Mouse (Mus musculus): ENCODE results near the gene Nsrp1. TPM values are rescaled to one million over a fixed set of nuclear protein-coding genes. Genes with fewer than 3 reads are reported as not detected.
A peak's percentile ranks its signal among the peaks of the same experiment; 100 is the strongest.

Nsrp1 gene
- polyA plus RNA-seq, 1 experiment from 2014 or later: 66.0 TPM

- Histone ChIP-seq H3K4me1 (peaks cover 13% of the 10 kb centered on the region), H3K9me3 (no peaks in the 10 kb centered on the region), H3K4me2 (replicated peaks) (no peak overlapping the region), H3K36me3 (no peaks in the 10 kb centered on the region), H3K27ac (no peak overlapping the region), H3K9ac (no peak overlapping the region), H3K4me3 (no peak overlapping the region), H3K27me3 (replicated peaks) (peaks cover 58% of the 10 kb centered on the region)
- WGBS: 69% methylated on average over 5 of the region's 5 CpGs
- ATAC-seq (ENCODE audit: low FRiP score, low read depth): no peak
Measured at GRCm38 (mm10) chr11:77000741-77001140, 77.5 kb downstream of the Nsrp1 start.

- Histone ChIP-seq H3K27ac (no peak overlapping the region), H3K4me3 (peak overlapping the region; percentile 34), H3K27me3 (replicated peaks) (peaks cover 63% of the 10 kb centered on the region), H3K9me3 (no peaks in the 10 kb centered on the region), H3K9ac (no peak overlapping the region), H3K36me3 (no peaks in the 10 kb centered on the region), H3K4me1 (peaks cover 13% of the 10 kb centered on the region), H3K4me2 (replicated peaks) (peak overlapping the region; percentile 79)
- ATAC-seq (ENCODE audit: low FRiP score, low read depth): no peak
- WGBS: 6% methylated on average over 24 of the region's 24 CpGs
Measured at GRCm38 (mm10) chr11:76998705-76999226, 79.5 kb downstream of the Nsrp1 start.

DNA sequence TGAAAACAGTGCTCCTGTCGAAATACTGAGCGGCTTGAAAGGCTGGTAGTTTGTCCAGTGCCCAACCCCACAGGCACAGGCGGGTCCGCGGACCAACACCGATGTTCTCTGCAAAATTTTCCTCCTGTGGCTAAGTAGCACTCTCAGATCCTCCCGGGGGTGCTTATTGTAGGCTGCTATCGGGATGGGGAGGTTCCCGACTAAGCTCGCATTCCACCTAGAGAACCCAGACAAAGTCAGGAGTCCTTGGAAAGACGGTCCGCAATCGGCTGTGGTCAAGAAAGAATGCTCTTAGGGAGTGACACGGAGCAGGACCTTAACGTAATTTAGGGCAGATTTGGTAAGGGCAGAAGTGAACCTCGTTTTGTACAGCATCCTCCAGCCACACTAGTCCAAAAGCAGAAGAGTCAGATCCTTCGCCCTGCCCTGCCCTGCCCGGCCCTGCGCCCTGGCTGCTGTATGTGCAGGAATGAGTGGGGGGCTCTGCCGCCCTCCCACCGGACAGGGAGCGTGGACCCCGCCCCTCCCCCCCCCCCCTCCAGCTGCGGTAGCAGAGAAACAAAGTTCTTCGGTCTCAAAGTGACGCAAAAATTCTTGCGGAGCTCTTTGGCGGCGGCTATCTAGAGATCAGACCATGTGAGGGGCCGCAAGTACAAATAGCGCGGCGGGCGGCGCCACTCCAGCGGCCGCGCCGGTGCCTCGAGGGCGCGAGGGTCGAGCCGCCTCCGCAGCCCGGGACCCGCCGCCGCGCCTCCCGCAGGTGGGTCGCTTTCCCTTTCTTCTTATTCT is 80.1 kb downstream of the Nsrp1 start, which contains the start of gene Slc6a4:
TSS of gene Slc6a4 (plus strand) at position 688 of the 789 bp plus-strand sequence.
- H3K36me3 ChIP-seq: no peaks in the 10 kb centered on the region
- H3K9me3 ChIP-seq: no peaks in the 10 kb centered on the region
- H3K4me1 ChIP-seq: peaks cover 13% of the 10 kb centered on the region
- peak within 1 kb of the TSS; percentile 47; the same call in 1 of the 2 replicates for H3K9ac ChIP-seq
- peak within 1 kb of the TSS; percentile 79 for H3K4me2 ChIP-seq (replicated peaks)
- ATAC-seq (ENCODE audit: low FRiP score, low read depth): no peak
- WGBS: 1% methylated on average over 52 of the region's 52 CpGs
- H3K27me3 ChIP-seq (replicated peaks): peaks cover 63% of the 10 kb centered on the region
- H3K4me3 ChIP-seq: peak within 1 kb of the TSS; percentile 41
- H3K27ac ChIP-seq: no peak within 1 kb of the TSS

- ATAC-seq (ENCODE audit: low FRiP score, low read depth): 0 out of 2 replicates have a peak, but pooled peaks have one; percentile 44
- peak overlapping the region; percentile 41 for H3K4me3 ChIP-seq
- H3K9ac ChIP-seq: peak overlapping the region; percentile 47; the same call in 1 of the 2 replicates
- H3K4me2 ChIP-seq (replicated peaks): peak overlapping the region; percentile 79
- 1% methylated on average over 21 of the region's 21 CpGs for WGBS
- no peaks in the 10 kb centered on the region for H3K36me3 ChIP-seq
- H3K27me3 ChIP-seq (replicated peaks): peaks cover 61% of the 10 kb centered on the region
- no peaks in the 10 kb centered on the region for H3K9me3 ChIP-seq
- peaks cover 13% of the 10 kb centered on the region for H3K4me1 ChIP-seq
- no peak overlapping the region for H3K27ac ChIP-seq
Measured at GRCm38 (mm10) chr11:76997305-76997704, 80.9 kb downstream of the Nsrp1 start.

GRCm38 (mm10) chr11:76995966-76996672 is 82.1 kb downstream of the Nsrp1 start:
- Histone ChIP-seq H3K27ac (no peak overlapping the region), H3K36me3 (no peaks in the 10 kb centered on the region), H3K27me3 (replicated peaks) (peaks cover 52% of the 10 kb centered on the region), H3K4me2 (replicated peaks) (no peak overlapping the region), H3K4me1 (peaks cover 13% of the 10 kb centered on the region), H3K9ac (no peak overlapping the region), H3K4me3 (no peak overlapping the region), H3K9me3 (no peaks in the 10 kb centered on the region)
- 60% methylated on average over 20 of the region's 20 CpGs for WGBS
- ATAC-seq (ENCODE audit: low FRiP score, low read depth): no peak

MicroRNAs within 50 kb of the gene (microRNA counts, 519-probe panel; counts per million panel counts)
- microRNA mmu-miR-423-3p (4,730 counts per million, percentile 82 among the panel's probes with 10 or more counts), microRNA mmu-miR-423-5p (3,868 counts per million, percentile 74 among the panel's probes with 10 or more counts)

Small RNAs within 50 kb of the gene (microRNA-seq; reads per million reads assigned to microRNA genes)
- gene Mir423: 5,229 reads per million, percentile 92 among the genes with 10 or more reads in this experiment

Other genes starting within 250 kb of the Nsrp1 start
- gene Cpd, start 231.4 kb downstream of the Nsrp1 start, polyA plus RNA-seq (2016; fragmentation: Nextera tagmentation; extraction: Ambion mirVana): 11.9 and 12.5 TPM in 2 replicates
- not detected in 2 replicates for gene Tmigd1, start 176.3 kb downstream of the Nsrp1 start, polyA plus RNA-seq (2016; fragmentation: Nextera tagmentation; extraction: Ambion mirVana)
- 175 TPM in 2 replicates for gene Blmh, start 153.6 kb downstream of the Nsrp1 start, polyA plus RNA-seq (2016; fragmentation: Nextera tagmentation; extraction: Ambion mirVana)
- 0.49 and 0.89 TPM in 2 replicates for gene Slc6a4, start 79.8 kb downstream of the Nsrp1 start, polyA plus RNA-seq (2016; fragmentation: Nextera tagmentation; extraction: Ambion mirVana)
- 0.36 and 0.62 TPM in 2 replicates for gene Efcab5, start 110.5 kb upstream of the Nsrp1 start, polyA plus RNA-seq (2016; fragmentation: Nextera tagmentation; extraction: Ambion mirVana)
- 13.8 and 14.3 TPM in 2 replicates for gene Ssh2, start 137.9 kb upstream of the Nsrp1 start, polyA plus RNA-seq (2016; fragmentation: Nextera tagmentation; extraction: Ambion mirVana)